Mouse (Mus musculus) forebrain, embryonic 12.5 days (tissue): ENCODE data around the gene Gdnf. TPM values are rescaled to one million over a fixed set of nuclear protein-coding genes. Genes with fewer than 3 reads are reported as not detected.

ENCODE experiments used
- ATAC-seq: fragments of 200-750 bp; cut with Nextera tagmentation; 2 replicates; pipeline ENCODE4 v1.8.0; 2017; ENCODE audit warnings: moderate TSS enrichment; ENCODE audit not compliant: low FRiP score
- H3K27ac ChIP-seq: fragments of 300-500 bp; sonication (generic); 2 replicates; pipeline ENCODE4 v1.5.1; 2016; ENCODE audit warnings: mild to moderate bottlenecking
- H3K27me3 ChIP-seq: fragments of 300-500 bp; sonication (generic); 2 replicates; pipeline ENCODE4 v1.6.1; 2016; ENCODE audit warnings: mild to moderate bottlenecking
- H3K36me3 ChIP-seq: fragments of 300-500 bp; sonication (generic); replicated peaks from 2 replicates; pipeline ENCODE4 v1.6.1; 2016; ENCODE audit warnings: mild to moderate bottlenecking
- H3K4me1 ChIP-seq: fragments of 300-500 bp; sonication (generic); 2 replicates; pipeline ENCODE4 v1.6.1; 2016
- H3K4me2 ChIP-seq: fragments of 300-500 bp; sonication (generic); 2 replicates; pipeline ENCODE4 v1.6.1; 2016; ENCODE audit warnings: mild to moderate bottlenecking, moderate library complexity
- H3K4me3 ChIP-seq: fragments of 300-500 bp; sonication (generic); replicated peaks from 2 replicates; pipeline ENCODE4 v1.5.1; 2016; ENCODE audit warnings: mild to moderate bottlenecking
- H3K9ac ChIP-seq: fragments of 300-500 bp; sonication (generic); 2 replicates; pipeline ENCODE4 v1.6.1; 2016; ENCODE audit warnings: mild to moderate bottlenecking
- H3K9me3 ChIP-seq: fragments of 300-500 bp; sonication (generic); 2 replicates; pipeline ENCODE4 v1.6.1; 2016
- WGBS: fragments of 180-500 bp; shearing (Covaris S2); methylation state at CpG from one replicate; pipeline ENCODE4 v1.1.7; 2016; 5-methylcytosine and 5-hydroxymethylcytosine counted together
- polyA plus RNA-seq: library from polyadenylated mRNA; unstranded; fragments of >200 nt; fragmentation: Nextera tagmentation; extraction: Ambion mirVana; gene quantifications from 2 replicates; pipeline ENCODE4 v1.2.1, GENCODE M21; 2016

Gene Gdnf
- polyA plus RNA-seq, 1 experiment from 2014 or later: 0.14 TPM

GRCm38 (mm10) chr15:7815521-7815944 lies 4.9 kb downstream of the Gdnf start:
- Histone ChIP-seq H3K4me2 (peak overlapping the region; percentile 52), H3K9me3 (no peaks in the 10 kb centered on the region), H3K27me3 (peaks cover 94% of the 10 kb centered on the region), H3K27ac (no peak overlapping the region), H3K4me3 (peak overlapping the region; percentile 32), H3K4me1 (peaks cover 37% of the 10 kb centered on the region), H3K9ac (no peak overlapping the region), H3K36me3 (no peaks in the 10 kb centered on the region)
- under 1% methylated on average over 36 of the region's 36 CpGs for WGBS
- no peak for ATAC-seq

DNA sequence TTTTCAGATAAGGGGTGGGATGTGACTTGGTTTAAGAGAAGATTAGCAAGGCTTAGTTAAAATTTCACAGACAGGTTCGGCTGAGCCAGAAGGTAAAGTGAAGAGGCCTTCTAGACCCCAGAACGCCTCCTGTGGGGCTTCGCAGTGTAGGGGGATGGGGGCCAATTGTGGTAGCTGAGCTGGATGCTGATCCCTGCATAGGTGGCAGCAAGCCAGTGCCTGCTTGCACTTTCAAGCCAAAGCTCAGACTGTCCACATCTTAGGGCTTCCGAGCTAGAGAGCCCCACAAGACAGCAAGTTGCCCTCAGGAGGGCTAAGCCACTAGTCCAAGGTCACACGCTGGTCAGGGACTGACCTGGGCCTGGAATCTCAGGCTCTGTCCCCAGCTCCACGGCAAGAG lies 13.2 kb downstream of the Gdnf start:
- 68% methylated on average over 6 of the region's 6 CpGs for WGBS
- Histone ChIP-seq H3K9me3 (no peaks in the 10 kb centered on the region), H3K4me1 (no peaks in the 10 kb centered on the region), H3K4me2 (no peak overlapping the region), H3K27ac (no peak overlapping the region), H3K27me3 (peaks cover 39% of the 10 kb centered on the region), H3K4me3 (no peak overlapping the region), H3K36me3 (no peaks in the 10 kb centered on the region), H3K9ac (no peak overlapping the region)
- ATAC-seq: no peak

- Histone ChIP-seq H3K9me3 (no peaks in the 10 kb centered on the region), H3K27me3 (peaks cover 27% of the 10 kb centered on the region), H3K4me2 (no peak overlapping the region), H3K36me3 (no peaks in the 10 kb centered on the region), H3K4me3 (no peak overlapping the region), H3K9ac (no peak overlapping the region), H3K27ac (no peak overlapping the region), H3K4me1 (no peaks in the 10 kb centered on the region)
- WGBS: 52% methylated on average over 6 of the region's 6 CpGs
- ATAC-seq: no peak
Observed at GRCm38 (mm10) chr15:7825530-7825929, 14.9 kb downstream of the Gdnf start.

DNA sequence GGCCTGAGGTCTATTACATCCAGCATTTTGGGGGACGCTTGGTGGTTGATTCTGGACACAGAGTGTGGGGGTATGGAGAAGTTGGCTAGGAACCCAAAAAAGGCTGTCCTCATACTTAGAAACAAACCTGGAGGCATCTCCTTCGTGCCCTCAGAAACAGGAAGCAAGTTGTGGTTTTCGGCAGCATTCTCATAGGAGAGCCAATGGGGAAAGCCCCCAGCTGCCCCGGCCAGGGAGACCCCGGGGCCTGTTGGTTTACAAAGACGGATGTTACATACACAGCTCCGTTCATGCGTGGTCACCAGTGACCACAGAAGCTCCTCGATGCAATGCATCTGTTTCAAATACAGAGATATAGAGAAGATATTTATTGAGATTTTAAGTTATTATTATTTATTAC lies 24.8 kb downstream of the Gdnf start:
- 90% methylated on average over 9 of the region's 9 CpGs for WGBS

GRCm38 (mm10) chr15:7838060-7838920 lies 27.6 kb downstream of the Gdnf start:
- H3K9ac ChIP-seq: no peak overlapping the region
- no peaks in the 10 kb centered on the region for H3K27me3 ChIP-seq
- no peaks in the 10 kb centered on the region for H3K9me3 ChIP-seq
- H3K27ac ChIP-seq: no peak overlapping the region
- WGBS: 82% methylated on average over 8 of the region's 8 CpGs
- no peak overlapping the region for H3K4me3 ChIP-seq
- H3K4me2 ChIP-seq: no peak overlapping the region
- no peak for ATAC-seq
- H3K36me3 ChIP-seq: no peaks in the 10 kb centered on the region
- H3K4me1 ChIP-seq: no peaks in the 10 kb centered on the region

More for the DNA sequence above, 24.8 kb downstream of the Gdnf start:
- Histone ChIP-seq H3K36me3 (no peaks in the 10 kb centered on the region), H3K27ac (no peak overlapping the region), H3K9me3 (no peaks in the 10 kb centered on the region), H3K9ac (no peak overlapping the region), H3K27me3 (no peaks in the 10 kb centered on the region), H3K4me2 (no peak overlapping the region), H3K4me3 (no peak overlapping the region), H3K4me1 (no peaks in the 10 kb centered on the region)
- ATAC-seq: no peak

DNA sequence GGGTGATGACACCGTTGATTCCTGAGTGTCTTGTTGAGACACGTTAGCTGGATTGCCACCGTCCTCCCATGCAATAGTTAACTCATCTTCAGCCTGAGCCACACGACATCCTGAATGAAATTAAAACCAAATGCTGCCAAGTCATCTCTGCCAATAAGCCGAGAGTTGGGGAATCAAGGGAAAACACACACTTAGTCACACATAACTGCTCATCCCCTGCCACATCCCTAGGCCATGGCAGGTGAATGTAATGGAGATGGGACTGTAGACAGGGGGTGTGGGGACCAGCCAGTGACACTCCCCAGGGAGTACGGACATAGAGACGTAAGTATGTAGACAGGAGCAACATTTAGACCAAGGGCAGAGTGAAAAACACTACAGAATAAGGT lies 28.3 kb downstream of the Gdnf start:
- no peaks in the 10 kb centered on the region for H3K36me3 ChIP-seq
- no peaks in the 10 kb centered on the region for H3K4me1 ChIP-seq
- no peak overlapping the region for H3K9ac ChIP-seq
- no peaks in the 10 kb centered on the region for H3K9me3 ChIP-seq
- H3K4me3 ChIP-seq: no peak overlapping the region
- H3K4me2 ChIP-seq: no peak overlapping the region
- WGBS: 75% methylated on average over 7 of the region's 7 CpGs
- ATAC-seq: no peak
- no peak overlapping the region for H3K27ac ChIP-seq
- H3K27me3 ChIP-seq: no peaks in the 10 kb centered on the region

GRCm38 (mm10) chr15:7841664-7842063 lies 31.0 kb downstream of the Gdnf start:
- Histone ChIP-seq H3K4me2 (no peak overlapping the region), H3K36me3 (no peaks in the 10 kb centered on the region), H3K4me1 (no peaks in the 10 kb centered on the region), H3K27me3 (no peaks in the 10 kb centered on the region), H3K9me3 (no peaks in the 10 kb centered on the region), H3K4me3 (no peak overlapping the region), H3K27ac (no peak overlapping the region), H3K9ac (no peak overlapping the region)
- WGBS: 80% methylated on average over 1 of the region's 1 CpGs
- no peak for ATAC-seq

GRCm38 (mm10) chr15:7842398-7842797 lies 31.8 kb downstream of the Gdnf start:
- H3K27ac ChIP-seq: no peak overlapping the region
- 88% methylated on average over 4 of the region's 4 CpGs for WGBS
- no peaks in the 10 kb centered on the region for H3K36me3 ChIP-seq
- no peak overlapping the region for H3K4me3 ChIP-seq
- no peak overlapping the region for H3K4me2 ChIP-seq
- ATAC-seq: no peak
- H3K27me3 ChIP-seq: no peaks in the 10 kb centered on the region
- H3K9ac ChIP-seq: no peak overlapping the region
- H3K9me3 ChIP-seq: no peaks in the 10 kb centered on the region
- H3K4me1 ChIP-seq: no peaks in the 10 kb centered on the region

GRCm38 (mm10) chr15:7857418-7857817 lies 46.8 kb downstream of the Gdnf start:
- Histone ChIP-seq H3K4me1 (no peaks in the 10 kb centered on the region), H3K27ac (no peak overlapping the region), H3K27me3 (no peaks in the 10 kb centered on the region), H3K9ac (no peak overlapping the region), H3K4me3 (no peak overlapping the region), H3K36me3 (no peaks in the 10 kb centered on the region), H3K4me2 (no peak overlapping the region), H3K9me3 (no peaks in the 10 kb centered on the region)
- no peak for ATAC-seq
- WGBS: 76% methylated on average over 13 of the region's 13 CpGs

GRCm38 (mm10) chr15:7858841-7859240 lies 48.2 kb downstream of the Gdnf start:
- H3K4me1 ChIP-seq: peaks cover 6% of the 10 kb centered on the region; the same call in 1 of the 2 replicates

GRCm38 (mm10) chr15:7862890-7863289 lies 52.2 kb downstream of the Gdnf start:
- Histone ChIP-seq H3K4me2 (no peak overlapping the region), H3K27me3 (no peaks in the 10 kb centered on the region), H3K9ac (no peak overlapping the region), H3K9me3 (no peaks in the 10 kb centered on the region), H3K4me3 (no peak overlapping the region), H3K27ac (no peak overlapping the region), H3K36me3 (no peaks in the 10 kb centered on the region), H3K4me1 (peaks cover 6% of the 10 kb centered on the region; the same call in 1 of the 2 replicates)
- WGBS: 87% methylated on average over 5 of the region's 5 CpGs
- ATAC-seq: no peak

More at GRCm38 (mm10) chr15:7858841-7859240, 48.2 kb downstream of the Gdnf start:
- no peak overlapping the region for H3K27ac ChIP-seq
- no peak overlapping the region for H3K4me3 ChIP-seq
- no peak overlapping the region for H3K4me2 ChIP-seq
- ATAC-seq: no peak
- no peaks in the 10 kb centered on the region for H3K27me3 ChIP-seq
- WGBS: 82% methylated on average over 5 of the region's 5 CpGs
- H3K9me3 ChIP-seq: no peaks in the 10 kb centered on the region
- H3K9ac ChIP-seq: no peak overlapping the region
- no peaks in the 10 kb centered on the region for H3K36me3 ChIP-seq

DNA sequence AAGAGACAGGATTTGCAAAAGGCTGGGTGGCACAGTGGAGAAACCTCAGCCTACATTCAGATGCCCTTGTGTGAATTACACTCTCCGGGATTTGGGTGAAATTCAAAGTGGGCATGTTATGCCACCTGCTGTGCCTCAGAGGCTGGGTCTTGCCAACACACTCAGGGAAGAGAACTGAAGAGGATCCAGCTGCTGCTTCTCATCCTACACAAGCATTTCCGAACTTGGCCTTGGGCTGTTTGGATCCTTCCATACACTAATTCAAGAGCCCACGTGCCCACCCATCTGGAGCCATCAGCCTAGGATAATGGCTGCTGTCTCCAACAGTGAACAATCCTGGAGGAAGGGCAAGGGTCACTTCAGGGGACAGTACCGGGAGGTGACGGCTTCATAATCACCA lies 52.7 kb downstream of the Gdnf start:
- WGBS: 67% methylated on average over 5 of the region's 5 CpGs

GRCm38 (mm10) chr15:7865305-7865704 lies 54.7 kb downstream of the Gdnf start:
- WGBS: 90% methylated on average over 3 of the region's 3 CpGs
- ATAC-seq: no peak

More for the DNA sequence above, 52.7 kb downstream of the Gdnf start:
- H3K9me3 ChIP-seq: no peaks in the 10 kb centered on the region
- H3K9ac ChIP-seq: no peak overlapping the region
- H3K36me3 ChIP-seq: no peaks in the 10 kb centered on the region
- H3K4me1 ChIP-seq: peaks cover 6% of the 10 kb centered on the region; the same call in 1 of the 2 replicates
- ATAC-seq: no peak
- no peak overlapping the region for H3K4me3 ChIP-seq
- no peak overlapping the region for H3K4me2 ChIP-seq
- H3K27me3 ChIP-seq: no peaks in the 10 kb centered on the region
- H3K27ac ChIP-seq: no peak overlapping the region

More at GRCm38 (mm10) chr15:7865305-7865704, 54.7 kb downstream of the Gdnf start:
- Histone ChIP-seq H3K27ac (no peak overlapping the region), H3K4me1 (peaks cover 6% of the 10 kb centered on the region; the same call in 1 of the 2 replicates), H3K9ac (no peak overlapping the region), H3K36me3 (no peaks in the 10 kb centered on the region), H3K27me3 (no peaks in the 10 kb centered on the region), H3K4me2 (no peak overlapping the region), H3K9me3 (no peaks in the 10 kb centered on the region), H3K4me3 (no peak overlapping the region)
